Mouse (Mus musculus): ENCODE results near the gene Ccdc88a. TPM values are rescaled to one million over a fixed set of nuclear protein-coding genes. Genes with fewer than 3 reads are reported as not detected.
"Not testable (repeated sequence)": the region's sequence is repeated elsewhere in the genome, so short reads cannot be mapped to it uniquely, and the experiment has no call there.

Ccdc88a gene
- polyA plus RNA-seq, 1 experiment from 2014 or later, result 71.9 TPM

- H3K4me1 ChIP-seq (replicated peaks), result peaks cover 16% of the 10 kb centered on the region
- not testable (repeated sequence) for ATAC-seq (ENCODE audit: low read depth); H3K4me2 ChIP-seq; H3K9ac ChIP-seq; H3K27ac ChIP-seq (replicated peaks); H3K9me3 ChIP-seq; H3K4me3 ChIP-seq; H3K27me3 ChIP-seq
- WGBS, result 90% methylated on average over 4 of the region's 4 CpGs
- H3K36me3 ChIP-seq, result peaks cover 56% of the 10 kb centered on the region
Observed at GRCm38 (mm10) chr11:29545150-29545752, 171.8 kb downstream of the Ccdc88a start.

- WGBS, result 97% methylated on average over 2 of the region's 2 CpGs
Observed at GRCm38 (mm10) chr11:29546297-29546696, 172.8 kb downstream of the Ccdc88a start.

GRCm38 (mm10) chr11:29546762-29547161 lies 173.3 kb downstream of the Ccdc88a start:
- peaks cover 43% of the 10 kb centered on the region for H3K36me3 ChIP-seq
- peak overlapping the region; percentile 71 for H3K4me2 ChIP-seq
- H3K9ac ChIP-seq, result peak overlapping the region; percentile 89
- no peak overlapping the region for H3K27ac ChIP-seq (replicated peaks)
- H3K9me3 ChIP-seq, result no peaks in the 10 kb centered on the region
- H3K27me3 ChIP-seq, result no peaks in the 10 kb centered on the region
- H3K4me1 ChIP-seq (replicated peaks), result peaks cover 16% of the 10 kb centered on the region
- ATAC-seq (ENCODE audit: low read depth), result no peak
- H3K4me3 ChIP-seq, result peak overlapping the region; percentile 82
- 24% methylated on average over 2 of the region's 2 CpGs for WGBS

More at GRCm38 (mm10) chr11:29546297-29546696, 172.8 kb downstream of the Ccdc88a start:
- not testable (repeated sequence) for ATAC-seq (ENCODE audit: low read depth); H3K27me3 ChIP-seq; H3K9me3 ChIP-seq; H3K27ac ChIP-seq (replicated peaks)
- Histone ChIP-seq H3K4me1 (replicated peaks) (peaks cover 16% of the 10 kb centered on the region), H3K4me2 (peak overlapping the region; percentile 71), H3K4me3 (peak overlapping the region; percentile 82), H3K9ac (peak overlapping the region; percentile 89), H3K36me3 (peaks cover 46% of the 10 kb centered on the region)

GRCm38 (mm10) chr11:29547249-29547751 lies 173.8 kb downstream of the Ccdc88a start:
- H3K4me1 ChIP-seq (replicated peaks), result peaks cover 16% of the 10 kb centered on the region
- H3K36me3 ChIP-seq, result peaks cover 40% of the 10 kb centered on the region
- peak overlapping the region; percentile 88 for H3K27ac ChIP-seq (replicated peaks)
- peak; percentile 21 for ATAC-seq (ENCODE audit: low read depth)
- H3K9ac ChIP-seq, result peak overlapping the region; percentile 89
- WGBS, result under 1% methylated on average over 27 of the region's 27 CpGs
- H3K9me3 ChIP-seq, result no peaks in the 10 kb centered on the region
- peak overlapping the region; percentile 71 for H3K4me2 ChIP-seq
- no peaks in the 10 kb centered on the region for H3K27me3 ChIP-seq
- peak overlapping the region; percentile 82 for H3K4me3 ChIP-seq

- no peaks in the 10 kb centered on the region for H3K9me3 ChIP-seq
- H3K4me1 ChIP-seq (replicated peaks), result peaks cover 16% of the 10 kb centered on the region
- peaks cover 35% of the 10 kb centered on the region for H3K36me3 ChIP-seq
- H3K27me3 ChIP-seq, result no peaks in the 10 kb centered on the region
- ATAC-seq (ENCODE audit: low read depth), result peak; percentile 99
- H3K4me2 ChIP-seq, result peak within 1 kb of the TSS; percentile 71
- peak within 1 kb of the TSS; percentile 82 for H3K4me3 ChIP-seq
- H3K27ac ChIP-seq (replicated peaks), result peak within 1 kb of the TSS; percentile 88
- H3K9ac ChIP-seq, result peak within 1 kb of the TSS; percentile 89
- WGBS, result under 1% methylated on average over 46 of the region's 46 CpGs
Observed at GRCm38 (mm10) chr11:29547752-29548503, 174.5 kb downstream of the Ccdc88a start, which contains the start of the genes Clhc1 and Rps27a. Clhc1 (plus strand) TSS chr11:29547950. Rps27a (minus strand) TSS chr11:29548109.

- H3K9ac ChIP-seq, result peak overlapping the region; percentile 89
- peaks cover 16% of the 10 kb centered on the region for H3K4me1 ChIP-seq (replicated peaks)
- H3K4me3 ChIP-seq, result peak overlapping the region; percentile 82
- H3K27ac ChIP-seq (replicated peaks), result peak overlapping the region; percentile 88
- H3K9me3 ChIP-seq, result no peaks in the 10 kb centered on the region
- peaks cover 29% of the 10 kb centered on the region for H3K36me3 ChIP-seq
- WGBS, result 26% methylated on average over 23 of the region's 23 CpGs
- H3K27me3 ChIP-seq, result no peaks in the 10 kb centered on the region
- ATAC-seq (ENCODE audit: low read depth), result peak; percentile 20; the same call in 1 of the 2 replicates
- peak overlapping the region; percentile 71 for H3K4me2 ChIP-seq
Observed at GRCm38 (mm10) chr11:29548504-29549424, 175.3 kb downstream of the Ccdc88a start.

GRCm38 (mm10) chr11:29549425-29549778 lies 175.9 kb downstream of the Ccdc88a start:
- no peak for ATAC-seq (ENCODE audit: low read depth)
- WGBS, result 89% methylated on average over 1 of the region's 1 CpGs
- Histone ChIP-seq H3K4me2 (no peak overlapping the region), H3K4me1 (replicated peaks) (peaks cover 16% of the 10 kb centered on the region), H3K4me3 (no peak overlapping the region), H3K27ac (replicated peaks) (no peak overlapping the region), H3K9me3 (no peaks in the 10 kb centered on the region), H3K27me3 (no peaks in the 10 kb centered on the region), H3K36me3 (peaks cover 23% of the 10 kb centered on the region), H3K9ac (no peak overlapping the region)

Other genes starting within 250 kb of the Ccdc88a start
- gene Pnpt1, start 242.9 kb upstream of the Ccdc88a start, polyA plus RNA-seq (2015; fragmentation: Nextera tagmentation; extraction: Ambion mirVana), result 29.9 and 30.8 TPM in 2 replicates
- 80.8 and 82.7 TPM in 2 replicates for gene Ppp4r3b, start 200.8 kb upstream of the Ccdc88a start, polyA plus RNA-seq (2015; fragmentation: Nextera tagmentation; extraction: Ambion mirVana)
- gene Cfap36, start 126.2 kb upstream of the Ccdc88a start, polyA plus RNA-seq (2015; fragmentation: Nextera tagmentation; extraction: Ambion mirVana), result 117 and 124 TPM in 2 replicates
- gene Prorsd1, start 141.4 kb downstream of the Ccdc88a start, polyA plus RNA-seq (2015; fragmentation: Nextera tagmentation; extraction: Ambion mirVana), result 14.4 and 17.8 TPM in 2 replicates
- 53.1 and 59.4 TPM in 2 replicates for gene Mtif2, start 152.8 kb downstream of the Ccdc88a start, polyA plus RNA-seq (2015; fragmentation: Nextera tagmentation; extraction: Ambion mirVana)
- 0.35 TPM in 1 of 2 replicates, not detected in the other for gene Clhc1, start 174.3 kb downstream of the Ccdc88a start, polyA plus RNA-seq (2015; fragmentation: Nextera tagmentation; extraction: Ambion mirVana)
- 685 and 734 TPM in 2 replicates for gene Rps27a, start 174.5 kb downstream of the Ccdc88a start, polyA plus RNA-seq (2015; fragmentation: Nextera tagmentation; extraction: Ambion mirVana)